Mouse (Mus musculus): ENCODE data around the gene 1300017J02Rik. TPM values are rescaled to one million over a fixed set of nuclear protein-coding genes. Genes with fewer than 3 reads are reported as not detected.
A peak's percentile ranks its signal among the peaks of the same experiment; 100 is the strongest.
"Not testable (repeated sequence)": the region's sequence is repeated elsewhere in the genome, so short reads cannot be mapped to it uniquely, and the experiment has no call there.

Gene 1300017J02Rik
- 1 to 10 TPM in 1 of 2 experiments, not detected in 1; 1.1 TPM for total RNA-seq (2021)
- long read RNA-seq: 0 reads

- DNase-seq (ENCODE audit: low spot score in 2 of 2): peak; percentile 89 to 92
Measured at GRCm38 (mm10) chr9:103304927-103305326, at the start of gene 1300017J02Rik, which contains the start of gene Topbp1. 1300017J02Rik (minus strand) TSS chr9:103305082. Topbp1 (plus strand) TSS chr9:103305215.

GRCm38 (mm10) chr9:103353500-103354260 lies 48.8 kb upstream of the 1300017J02Rik start:
- not testable (repeated sequence) for DNase-seq (ENCODE audit: low spot score in 2 of 2)

GRCm38 (mm10) chr9:103348791-103349190 lies 43.9 kb upstream of the 1300017J02Rik start:
- no peak for DNase-seq (ENCODE audit: low spot score in 2 of 2)

- no peak for DNase-seq (ENCODE audit: low spot score in 2 of 2)
Measured at GRCm38 (mm10) chr9:103347996-103348490, 43.2 kb upstream of the 1300017J02Rik start.

GRCm38 (mm10) chr9:103347045-103347444 lies 42.2 kb upstream of the 1300017J02Rik start:
- DNase-seq (ENCODE audit: low spot score in 2 of 2): no peak

GRCm38 (mm10) chr9:103336912-103337311 lies 32.0 kb upstream of the 1300017J02Rik start:
- DNase-seq (ENCODE audit: low spot score in 2 of 2): no peak

GRCm38 (mm10) chr9:103332663-103333062 lies 27.8 kb upstream of the 1300017J02Rik start:
- no peak for DNase-seq (ENCODE audit: low spot score in 2 of 2)

- DNase-seq (ENCODE audit: low spot score in 2 of 2): no peak
Measured at GRCm38 (mm10) chr9:103326449-103326848, 21.6 kb upstream of the 1300017J02Rik start.

- DNase-seq (ENCODE audit: low spot score in 2 of 2): no peak
Measured at GRCm38 (mm10) chr9:103324678-103325077, 19.8 kb upstream of the 1300017J02Rik start.

- DNase-seq (ENCODE audit: low spot score in 2 of 2): no peak
Measured at GRCm38 (mm10) chr9:103309832-103310231, 5.0 kb upstream of the 1300017J02Rik start.

- DNase-seq (ENCODE audit: low spot score in 2 of 2): no peak
Measured at GRCm38 (mm10) chr9:103305332-103306041, 605 bp upstream of the 1300017J02Rik start.

GRCm38 (mm10) chr9:103302666-103303065 lies 2.2 kb downstream of the 1300017J02Rik start:
- peak; percentile 43 to 78 for DNase-seq (ENCODE audit: low spot score in 2 of 2)

GRCm38 (mm10) chr9:103302239-103302638 lies 2.6 kb downstream of the 1300017J02Rik start:
- no peak for DNase-seq (ENCODE audit: low spot score in 2 of 2)

GRCm38 (mm10) chr9:103301086-103301485 lies 3.8 kb downstream of the 1300017J02Rik start:
- no peak for DNase-seq (ENCODE audit: low spot score in 2 of 2)

GRCm38 (mm10) chr9:103294507-103294906 lies 10.4 kb downstream of the 1300017J02Rik start:
- DNase-seq (ENCODE audit: low spot score in 2 of 2): no peak

GRCm38 (mm10) chr9:103288489-103289180 lies 16.2 kb downstream of the 1300017J02Rik start:
- DNase-seq (ENCODE audit: low spot score in 2 of 2): no peak

- no peak for DNase-seq (ENCODE audit: low spot score in 2 of 2)
Measured at GRCm38 (mm10) chr9:103287840-103288488, 16.9 kb downstream of the 1300017J02Rik start.

GRCm38 (mm10) chr9:103286901-103287422 lies 17.9 kb downstream of the 1300017J02Rik start:
- no peak for DNase-seq (ENCODE audit: low spot score in 2 of 2)

- DNase-seq (ENCODE audit: low spot score in 2 of 2): no peak
Measured at GRCm38 (mm10) chr9:103286396-103286795, 18.5 kb downstream of the 1300017J02Rik start.

- DNase-seq (ENCODE audit: low spot score in 2 of 2): no peak
Measured at GRCm38 (mm10) chr9:103276876-103277275, 28.0 kb downstream of the 1300017J02Rik start.

GRCm38 (mm10) chr9:103275676-103276075 lies 29.2 kb downstream of the 1300017J02Rik start:
- DNase-seq (ENCODE audit: low spot score in 2 of 2): no peak

All from layer of hippocampus, adult 18-20 months (tissue).